Mouse (Mus musculus): ENCODE measurements around the gene Efna1.

The Efna1 gene

DNA sequence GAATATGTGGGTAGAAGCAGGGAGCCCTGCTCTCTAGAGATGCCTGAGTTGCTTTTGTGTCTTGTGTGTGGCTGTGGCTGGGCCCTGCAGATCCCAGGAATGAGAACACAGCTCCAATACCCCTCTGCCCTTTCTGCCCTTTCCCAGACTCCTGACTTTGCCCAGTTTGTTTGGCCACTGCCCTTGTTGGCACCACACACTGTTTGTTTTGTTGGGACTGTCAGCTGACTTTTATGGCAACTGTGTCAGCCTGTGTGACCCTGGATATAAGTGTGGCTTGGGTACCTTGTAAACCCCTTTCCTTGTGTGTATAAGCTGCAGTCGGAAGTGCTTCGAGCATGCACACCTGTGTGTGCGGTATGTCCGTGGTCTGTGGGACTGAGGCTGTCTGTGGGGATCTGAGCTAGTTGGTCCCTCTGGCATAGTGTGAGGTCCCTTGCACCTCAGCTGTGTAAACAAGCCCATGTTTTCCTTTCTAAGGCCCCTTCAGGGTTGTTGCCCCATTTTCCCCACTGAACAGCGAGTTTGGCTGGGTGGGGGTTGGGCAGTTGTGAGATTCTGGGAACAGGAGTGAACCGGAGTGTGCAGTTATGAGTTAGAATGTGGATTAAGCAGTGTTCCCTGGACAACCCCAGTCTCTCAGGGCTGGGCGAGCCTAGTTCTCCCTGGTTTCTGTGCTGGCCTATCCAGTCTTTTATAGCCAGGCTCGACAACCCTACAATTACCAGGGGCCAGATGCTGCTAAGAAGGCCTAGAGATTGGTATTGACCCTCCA is 24.8 kb upstream of the Efna1 start:
- no peak for DNase-seq

DNA sequence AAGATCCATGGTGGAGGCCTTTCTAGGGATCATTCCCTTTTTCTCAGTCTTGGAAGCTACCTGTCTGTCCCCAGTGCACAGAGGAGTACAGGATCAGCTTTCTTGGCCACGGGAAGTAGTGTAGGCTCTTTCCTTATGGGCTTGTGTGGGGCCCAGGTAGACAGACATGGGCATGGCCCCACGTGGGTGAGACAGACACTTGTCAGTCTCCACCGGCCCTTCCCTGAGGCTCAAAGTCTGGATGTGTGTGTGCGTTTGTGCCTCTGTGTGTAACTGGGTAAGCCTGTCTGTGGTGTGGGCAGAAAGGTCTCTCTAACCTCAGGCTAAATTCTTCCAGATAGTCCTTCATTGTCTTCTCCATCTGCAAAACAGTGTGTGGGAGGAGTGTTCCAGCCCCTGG is 24.2 kb upstream of the Efna1 start:
- no peak for DNase-seq

DNA sequence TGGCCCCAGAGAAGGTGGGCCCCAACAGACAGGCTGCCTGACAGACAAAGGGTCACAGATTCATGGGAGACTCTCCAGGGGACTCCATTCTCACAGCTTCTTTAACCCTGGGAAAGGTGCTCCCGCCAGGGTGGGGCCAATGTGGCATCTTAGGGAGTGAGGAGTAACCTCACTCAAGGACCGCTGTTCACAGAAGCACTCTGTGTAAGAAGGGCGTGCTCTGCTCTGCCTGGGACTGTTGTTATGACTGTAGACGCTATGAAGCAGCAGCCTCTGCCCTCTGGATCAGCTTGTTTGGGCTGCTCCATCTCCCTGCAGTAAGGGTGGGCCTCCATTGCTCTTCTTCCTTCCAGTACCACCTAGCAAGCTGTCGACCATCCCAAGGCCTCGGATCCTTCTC is 23.5 kb upstream of the Efna1 start:
- DNase-seq, result no peak

DNA sequence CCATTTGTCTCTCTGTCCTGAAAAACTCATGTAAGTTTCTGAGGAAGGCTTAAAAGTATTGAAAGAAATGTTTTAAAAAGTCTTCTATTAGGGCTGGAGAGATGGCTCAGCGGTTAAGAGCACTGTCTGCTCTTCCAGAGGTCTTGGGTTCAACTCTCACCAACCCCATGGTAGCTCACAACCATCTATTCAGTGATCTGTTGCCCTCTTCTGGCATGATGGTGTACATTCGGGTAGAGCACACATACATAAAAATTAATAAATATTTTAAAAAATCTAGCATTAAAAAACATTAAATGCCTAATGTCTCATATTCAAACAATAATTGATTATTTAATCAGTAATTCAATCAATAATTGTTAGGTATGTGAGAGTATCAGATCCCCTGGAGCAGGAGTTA is 19.6 kb upstream of the Efna1 start:
- DNase-seq, result no peak

DNA sequence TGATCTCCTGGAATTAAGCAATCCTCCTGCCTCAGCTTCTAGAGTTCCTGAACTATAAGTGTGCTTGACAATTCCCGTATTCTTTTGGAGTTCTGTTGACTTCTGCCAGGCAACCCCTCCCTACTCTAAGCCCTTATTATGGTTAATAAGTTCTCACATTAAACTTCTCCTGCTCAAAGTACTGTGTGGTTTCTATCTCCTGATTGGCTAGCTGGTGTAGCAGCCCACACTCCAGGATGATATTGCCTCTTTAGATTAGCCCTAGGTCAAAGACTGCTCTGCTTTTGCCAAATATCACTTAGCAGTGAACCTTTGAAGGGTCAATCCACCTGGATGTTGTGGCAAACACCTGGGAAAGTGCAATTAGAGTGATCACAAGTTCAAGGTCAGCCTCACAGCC is 19.1 kb upstream of the Efna1 start:
- no peak for DNase-seq

DNA sequence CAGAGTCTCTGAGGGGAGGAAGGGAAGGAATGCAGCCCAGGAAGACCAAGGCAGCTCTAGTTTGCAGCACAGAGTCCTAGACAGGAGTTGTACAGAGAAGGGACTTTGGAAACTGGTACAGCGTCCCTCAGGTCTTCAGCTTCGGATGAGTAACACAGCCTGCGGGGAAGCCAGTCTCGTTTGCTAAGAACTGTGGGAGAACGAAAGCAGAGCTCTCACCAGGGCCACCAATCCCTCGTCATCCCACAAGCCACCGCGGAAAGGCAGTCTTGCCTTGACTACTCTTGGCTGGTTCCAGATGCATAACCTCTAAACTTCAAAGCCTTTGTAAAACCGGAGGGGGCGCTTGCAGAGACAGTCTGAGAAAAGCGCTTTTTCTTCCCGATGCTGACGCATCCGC is 18.6 kb upstream of the Efna1 start:
- no peak for DNase-seq

DNA sequence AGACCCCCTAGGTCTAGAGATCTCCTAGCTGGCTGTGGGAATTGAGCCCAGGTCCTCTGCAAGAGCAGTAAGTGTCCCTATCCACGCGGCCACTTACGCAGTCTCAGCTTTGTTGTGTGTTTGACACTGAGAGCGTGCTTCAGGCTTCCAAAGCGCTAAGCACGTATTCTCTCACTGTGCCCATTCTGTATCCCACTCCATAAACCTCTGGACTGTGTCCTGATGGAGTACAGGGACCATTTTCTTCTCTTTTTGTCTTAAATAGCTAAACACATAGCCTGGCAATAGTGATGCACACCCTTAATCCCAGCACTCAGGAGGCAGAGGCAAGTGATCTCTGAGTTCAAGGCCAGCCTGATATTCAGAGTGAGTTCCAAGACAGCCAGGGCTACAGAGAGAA is 18.0 kb upstream of the Efna1 start:
- no peak for DNase-seq

DNA sequence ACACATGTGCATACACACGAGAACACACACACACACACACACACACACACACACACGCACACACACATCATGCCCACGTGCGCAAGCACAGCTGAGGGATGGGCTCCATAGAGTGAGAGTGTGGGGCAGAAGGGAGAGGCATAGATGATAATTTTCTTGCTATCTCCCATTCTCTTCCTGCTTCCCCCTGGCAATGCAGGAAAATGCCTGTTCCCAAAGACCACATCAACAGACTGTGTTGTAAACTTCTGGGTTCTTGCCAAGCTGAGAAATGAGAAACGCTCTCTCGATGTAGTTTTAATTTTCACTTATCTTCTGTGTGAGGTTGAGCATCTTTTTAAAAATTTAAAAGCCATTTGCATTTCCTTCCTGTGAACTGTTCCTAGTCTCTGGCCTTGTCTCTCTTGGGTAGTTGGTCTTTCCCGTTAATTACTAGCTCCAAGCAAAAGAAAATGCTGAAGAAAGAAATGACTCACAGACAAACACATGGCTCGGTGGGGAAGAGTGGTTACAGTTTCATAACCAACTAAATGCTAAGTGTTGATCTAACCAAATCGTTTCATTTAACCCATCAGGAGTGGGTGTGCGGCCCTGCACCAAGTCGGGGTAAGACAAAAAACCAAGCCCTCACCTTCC is 15.9 kb upstream of the Efna1 start:
- DNase-seq, result no peak

DNA sequence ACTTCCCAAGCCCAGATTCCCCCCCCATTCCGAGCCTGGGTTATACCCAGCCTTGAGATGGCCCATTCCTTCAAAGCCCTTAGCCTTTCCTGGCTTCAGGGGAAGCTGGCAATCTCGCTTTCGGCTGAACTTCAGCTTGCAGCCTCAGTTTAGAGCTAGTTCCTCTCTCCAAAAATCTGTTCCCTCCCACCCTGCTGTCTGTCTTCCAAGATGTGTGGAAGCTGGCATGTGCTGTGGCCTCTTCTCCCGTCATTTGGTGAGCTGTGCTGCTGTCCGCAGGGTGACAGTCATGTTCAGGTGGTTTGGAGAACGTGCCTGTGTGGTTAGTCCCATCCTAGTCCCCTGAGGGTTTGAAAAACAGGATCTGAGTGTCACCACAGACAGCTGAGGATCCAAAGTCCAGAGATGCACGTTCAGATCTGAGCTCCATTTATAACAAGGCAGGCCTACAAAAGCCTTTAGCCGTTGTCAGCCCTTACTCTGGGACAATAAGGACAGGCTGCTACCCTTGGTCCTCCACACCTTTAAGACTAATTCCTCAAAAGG is 14.8 kb upstream of the Efna1 start:
- DNase-seq, result no peak

DNA sequence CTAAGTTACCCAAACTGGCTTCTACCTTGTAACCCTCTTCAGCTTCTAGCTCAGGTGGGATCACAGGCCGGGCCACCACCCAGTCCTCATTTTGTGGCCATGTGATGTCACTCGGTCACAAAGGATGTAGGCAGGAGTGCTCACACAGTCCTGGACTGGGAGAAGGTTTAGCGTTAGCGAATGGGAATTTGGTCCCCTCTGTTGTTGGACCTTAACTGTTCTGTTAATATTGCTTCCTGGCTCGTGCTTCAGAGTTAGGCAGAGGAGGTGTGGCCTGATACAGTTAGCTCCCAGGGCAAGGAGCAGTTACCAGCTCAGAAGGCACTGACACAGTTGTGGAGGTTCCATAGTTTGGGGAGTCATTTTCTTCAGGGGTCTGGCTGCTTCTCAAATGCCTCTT is 13.3 kb upstream of the Efna1 start:
- DNase-seq, result no peak

DNA sequence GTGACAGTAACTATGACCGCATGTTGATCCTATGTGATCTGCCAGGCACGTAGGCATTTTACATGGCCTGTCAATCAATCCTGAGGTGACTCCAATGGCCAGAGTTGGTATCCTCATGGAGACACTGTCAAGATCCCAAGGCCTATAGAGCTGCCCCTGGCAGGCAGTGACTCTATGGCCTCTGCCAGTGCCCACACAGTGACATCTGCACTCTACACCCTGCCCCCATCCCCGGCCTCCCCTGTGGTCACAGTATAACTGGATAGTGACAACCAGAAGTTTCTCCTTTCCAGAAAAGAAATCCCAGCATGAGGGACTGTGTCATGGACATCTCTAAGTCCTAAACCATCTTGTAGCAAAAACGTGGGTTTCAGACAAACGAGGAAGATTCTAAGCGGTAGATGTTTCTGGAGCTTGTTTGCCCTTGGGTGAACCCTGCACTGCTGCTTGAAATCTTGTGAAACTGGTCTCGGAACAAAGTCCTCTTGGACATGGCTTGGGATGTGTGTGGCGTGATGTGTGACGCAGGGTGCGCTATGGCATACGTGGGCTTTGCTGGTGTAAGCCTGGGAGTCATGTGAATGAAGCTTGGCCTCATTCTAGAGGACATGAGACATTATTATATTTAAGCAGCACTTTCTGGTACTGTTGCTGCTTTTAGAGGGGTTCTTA is 12.4 kb upstream of the Efna1 start:
- DNase-seq, result no peak

DNA sequence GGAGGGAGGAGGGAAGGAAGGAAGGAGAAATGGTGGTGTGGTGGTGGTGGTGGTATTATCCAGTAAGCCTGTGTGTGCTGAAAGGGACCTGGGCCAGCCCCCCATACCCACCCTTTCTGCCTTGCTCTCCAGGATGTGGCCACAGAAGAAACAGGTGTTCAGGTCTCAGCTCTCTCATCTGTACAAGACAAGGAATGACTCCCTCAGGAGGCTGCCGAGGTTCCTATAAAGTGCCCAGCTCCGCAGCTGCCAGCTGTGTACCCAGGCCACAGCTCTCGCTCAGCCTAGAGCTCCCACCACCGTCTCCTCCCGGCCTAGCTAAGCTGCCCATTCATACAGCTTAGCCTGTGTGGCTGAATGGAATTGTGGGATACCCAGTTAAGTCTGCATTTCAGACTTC is 11.4 kb upstream of the Efna1 start:
- no peak for DNase-seq

DNA sequence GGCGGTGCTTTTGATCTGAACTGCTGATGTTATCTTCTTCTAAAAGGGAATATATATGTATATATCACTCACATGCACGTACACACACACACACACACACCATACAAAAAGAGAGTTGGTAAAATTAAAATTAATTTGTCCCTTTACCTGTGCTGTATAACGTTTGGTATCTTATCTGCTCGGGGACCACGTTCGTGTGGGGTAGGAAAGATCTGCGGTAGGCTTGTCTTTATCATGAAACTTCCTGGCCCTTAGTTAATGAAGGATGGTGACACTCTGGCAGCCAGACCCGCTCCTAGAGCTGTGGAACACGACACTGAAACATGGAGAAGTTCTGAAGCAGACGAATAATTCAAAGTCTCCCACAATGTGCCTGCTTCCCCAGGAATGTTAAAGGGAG is 10.9 kb upstream of the Efna1 start:
- no peak for DNase-seq

DNA sequence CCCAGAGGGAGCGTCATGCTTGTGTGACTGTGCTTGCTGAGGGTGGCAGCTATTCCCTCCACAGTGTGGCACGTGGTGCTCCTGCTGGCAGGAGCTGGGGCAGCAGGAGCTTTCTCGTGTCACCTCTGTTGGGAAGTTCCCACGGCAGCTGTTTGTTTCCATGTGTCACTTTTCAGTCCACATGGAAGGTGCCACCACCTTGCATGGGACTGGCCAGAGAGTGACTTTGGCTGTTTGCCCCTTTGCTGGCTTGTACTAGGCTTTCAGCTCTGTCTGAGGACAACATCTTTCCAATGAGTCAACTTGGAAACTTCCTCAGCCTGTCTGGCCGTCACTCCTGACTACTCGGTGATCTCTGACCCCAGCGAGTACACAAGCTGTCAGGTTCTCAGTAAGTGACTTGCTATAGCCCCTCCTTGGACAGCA is 7.6 kb upstream of the Efna1 start:
- no peak for DNase-seq

DNA sequence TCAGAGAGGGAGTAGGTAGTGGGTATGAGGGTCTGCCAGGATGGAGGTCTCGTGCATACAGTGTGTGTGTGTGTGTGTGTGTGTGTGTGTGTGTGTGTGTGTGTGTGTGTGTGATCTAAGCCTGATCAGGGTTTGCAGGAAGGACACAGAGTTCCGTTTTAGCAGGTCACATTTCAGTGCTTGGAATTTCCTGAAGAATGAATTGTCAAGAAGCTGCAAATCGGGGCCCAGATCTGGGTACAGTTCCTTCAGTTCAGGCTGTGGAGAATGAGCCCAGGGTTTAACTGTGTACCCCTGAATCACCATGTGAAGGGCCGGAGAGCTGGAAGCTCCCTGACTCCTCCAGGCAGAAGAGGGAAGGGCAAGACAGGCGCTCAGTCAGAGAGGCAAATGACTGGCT is 6.3 kb upstream of the Efna1 start:
- DNase-seq, result no peak

DNA sequence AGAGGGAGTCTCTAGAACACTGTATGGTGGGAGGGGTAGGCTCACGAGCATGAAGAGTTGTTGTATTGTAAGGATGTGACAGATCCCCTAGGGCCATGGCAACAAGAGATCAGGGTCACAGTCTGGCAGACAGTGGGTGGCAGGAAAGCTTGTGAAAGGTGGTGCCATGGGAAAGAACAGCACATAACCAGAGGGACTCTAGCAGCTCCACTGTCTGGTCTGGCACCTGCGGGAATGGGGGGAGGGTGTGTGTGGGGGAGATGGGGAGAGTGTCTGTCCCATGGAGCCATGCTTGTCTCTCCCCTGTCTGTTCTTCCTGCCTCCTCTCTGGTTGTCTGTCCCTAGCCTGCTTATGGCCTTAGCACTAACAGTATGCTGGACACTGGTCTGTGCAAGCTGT is 4.6 kb upstream of the Efna1 start:
- DNase-seq, result no peak

DNA sequence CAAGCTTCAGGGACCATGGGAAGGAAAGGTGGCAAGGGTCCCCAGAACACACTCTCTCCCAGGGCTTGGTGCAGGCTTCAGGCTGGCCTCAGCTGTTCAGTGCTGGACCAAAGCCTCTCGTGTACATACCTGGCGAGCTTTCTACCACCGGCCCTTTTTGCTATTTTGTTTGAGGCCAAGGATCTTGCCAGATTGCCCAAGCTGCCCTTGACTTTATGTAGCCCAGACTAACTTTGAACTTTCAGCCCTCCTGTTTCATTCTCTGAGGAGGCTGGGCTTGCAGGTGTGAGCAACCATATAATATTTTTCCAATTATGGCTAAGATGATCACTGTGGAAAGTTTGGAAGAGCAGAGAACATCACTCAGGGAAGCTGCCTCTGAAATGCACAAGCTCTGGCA is 3.3 kb upstream of the Efna1 start:
- DNase-seq, result no peak

DNA sequence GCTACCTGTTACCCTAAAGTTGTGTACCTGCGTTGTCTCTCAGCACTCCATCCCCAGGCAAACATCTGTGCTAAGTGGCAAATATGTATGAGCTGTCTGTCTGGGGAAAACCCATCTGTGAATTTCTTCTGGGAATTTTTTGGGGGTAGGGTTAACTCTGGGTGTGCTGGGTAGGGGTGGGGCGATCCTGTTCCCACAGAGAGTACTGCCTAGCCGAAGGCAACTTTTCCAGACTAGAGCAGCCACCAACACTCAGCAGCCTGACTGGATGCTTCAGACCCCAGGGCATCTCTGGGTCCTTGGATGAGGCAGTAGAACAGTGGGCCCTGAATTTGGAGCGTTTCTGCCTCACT is 1.3 kb upstream of the Efna1 start:
- DNase-seq, result no peak

DNA sequence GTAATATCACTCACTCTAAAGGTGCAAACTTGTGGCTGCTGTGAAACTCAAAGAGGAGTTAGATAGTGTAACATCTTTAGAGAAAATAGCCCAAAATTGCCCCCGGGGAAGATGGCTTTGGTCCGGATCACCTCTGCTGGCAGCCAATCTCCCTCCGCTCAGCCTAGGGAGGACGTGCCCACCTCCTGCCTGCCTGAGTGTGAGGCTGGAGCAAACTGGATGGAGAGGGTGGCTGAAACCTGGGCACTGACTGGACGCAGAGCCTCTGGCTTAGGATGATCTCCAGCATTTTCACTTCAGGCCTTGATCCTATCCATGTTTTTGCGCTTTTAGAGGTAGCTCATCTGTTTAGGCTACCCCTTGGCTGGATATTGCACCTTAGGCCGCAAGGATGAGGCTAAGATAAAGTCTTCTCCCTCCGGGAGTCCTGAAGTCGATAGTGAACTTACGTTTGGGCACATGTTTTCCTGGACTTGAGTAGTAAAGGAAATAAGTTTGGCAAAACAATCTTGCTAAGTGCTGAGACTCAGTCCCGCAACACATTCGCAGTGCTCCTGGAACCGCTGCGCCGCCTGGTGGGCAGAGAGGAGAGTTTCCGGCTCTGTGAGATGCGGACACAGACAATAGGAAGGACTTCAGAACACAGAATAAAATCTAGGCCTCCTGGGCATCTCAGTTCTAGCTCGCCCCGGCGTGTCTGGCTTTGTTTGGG is 793 bp upstream of the Efna1 start:
- DNase-seq, result peak; percentile 70 to 91

DNA sequence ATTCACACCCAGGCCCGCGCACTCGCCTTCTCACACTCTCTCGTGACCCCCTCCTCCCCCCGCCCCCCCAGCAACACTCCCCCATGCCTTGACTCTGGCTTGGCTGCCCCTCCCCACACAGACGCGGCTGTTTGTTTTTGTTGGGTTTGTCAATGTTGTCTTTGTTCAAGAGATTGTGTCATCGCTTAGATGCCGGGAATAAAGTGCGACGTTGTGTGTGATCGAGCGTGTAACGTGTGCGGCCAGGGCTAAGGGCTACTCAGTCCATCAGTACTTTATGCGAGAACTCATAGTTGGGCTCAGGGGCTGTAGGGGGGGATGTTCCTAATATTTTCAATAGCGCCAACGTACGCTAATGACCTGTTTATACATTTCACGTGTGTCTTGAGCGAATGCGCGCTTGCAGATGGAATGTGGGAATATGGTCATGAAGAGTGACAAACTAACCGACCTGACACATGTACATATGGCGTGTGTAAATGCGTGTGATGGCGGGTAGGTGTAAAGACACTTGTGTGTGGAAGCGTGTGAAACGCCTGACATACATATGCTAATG is 814 bp downstream of the Efna1 start:
- peak in 1 of 2 experiments; percentile 16 for DNase-seq

DNA sequence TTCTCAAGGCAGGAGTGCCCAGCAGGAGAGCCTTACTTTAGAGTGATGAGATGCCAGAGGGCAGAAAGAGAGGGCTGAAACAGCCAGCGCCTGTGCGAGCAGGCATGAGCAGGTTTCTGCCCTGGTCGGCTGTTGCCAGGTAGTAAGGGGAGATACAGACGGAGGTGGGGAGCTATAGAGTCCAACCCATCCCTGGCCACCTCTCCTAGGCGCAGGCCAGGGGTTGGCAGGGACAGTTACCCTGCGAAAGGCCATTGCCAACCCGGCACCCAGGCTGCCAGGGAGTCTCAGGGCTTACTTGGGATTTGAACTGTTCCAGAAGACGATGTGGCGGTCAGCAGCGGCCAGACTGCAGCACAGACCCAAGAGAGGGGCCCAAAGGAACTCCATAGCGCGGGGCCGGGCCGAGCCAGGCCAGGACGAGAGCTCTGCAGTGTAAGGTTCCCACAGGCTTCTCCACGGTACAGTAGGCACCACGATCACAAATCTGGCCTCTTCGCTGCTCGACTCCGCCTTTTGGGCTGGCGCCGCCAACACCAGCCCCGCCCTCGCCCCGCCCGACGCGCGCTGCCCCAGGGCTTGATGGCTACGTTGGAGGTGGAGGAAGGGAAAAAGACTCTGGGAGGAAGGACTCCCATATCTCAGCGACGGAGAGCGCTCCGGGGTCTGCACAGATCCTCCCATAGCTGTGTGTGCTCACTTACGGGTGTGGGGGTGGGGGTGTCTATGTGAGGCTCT is 1.6 kb downstream of the Efna1 start:
- DNase-seq, result peak; percentile 64 to 74

DNA sequence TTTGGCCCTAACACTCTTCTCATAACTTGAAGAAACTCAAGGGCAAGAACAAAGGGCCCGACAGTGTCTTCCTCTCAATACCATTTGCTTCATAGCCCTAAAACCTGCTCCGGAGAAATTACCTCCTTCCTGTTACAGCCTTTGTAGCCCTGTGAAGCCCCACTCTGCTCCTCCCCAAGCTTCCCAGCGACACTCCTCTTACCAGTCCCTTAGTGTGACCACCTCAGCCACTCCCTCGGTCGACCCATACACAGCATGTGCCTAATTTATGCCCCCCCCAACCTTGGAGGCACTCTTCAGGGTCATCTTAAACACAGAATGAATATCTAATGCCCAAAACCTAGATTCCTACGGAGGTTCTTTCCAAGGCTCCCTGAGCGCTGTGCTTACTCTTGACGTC is 2.3 kb downstream of the Efna1 start:
- no peak for DNase-seq

Measured in spleen, adult 18-20 months (tissue).